Mouse (Mus musculus) forebrain, postnatal 0 days (tissue): ENCODE measurements around the gene Ddx17. TPM values are rescaled to one million over a fixed set of nuclear protein-coding genes. Genes with fewer than 3 reads are reported as not detected.

Experiments used
- ATAC-seq: fragments of 200-750 bp; cut with Nextera tagmentation; 2 replicates; pipeline ENCODE4 v1.8.0; 2017; ENCODE audit warnings: mild to moderate bottlenecking, moderate library complexity
- DNase-seq: peaks from one replicate; pipeline ENCODE4 v3.0.0-alpha.2; 2015
- H3K27ac ChIP-seq: fragments of 300-500 bp; sonication (generic); 2 replicates; pipeline ENCODE4 v1.5.1; 2014; ENCODE audit warnings: low read depth, mild to moderate bottlenecking, antibody characterized with exemption, low read length, moderate library complexity, mixed read lengths
- H3K27me3 ChIP-seq: fragments of 300-500 bp; sonication (generic); 2 replicates; pipeline ENCODE4 v1.6.1; 2014; ENCODE audit warnings: mild to moderate bottlenecking, low read length, mixed read lengths; ENCODE audit not compliant: insufficient read depth
- H3K36me3 ChIP-seq: fragments of 300-500 bp; sonication (generic); 2 replicates; pipeline ENCODE4 v1.6.1; 2014; ENCODE audit warnings: mild to moderate bottlenecking, moderate library complexity; ENCODE audit not compliant: insufficient read depth
- H3K4me1 ChIP-seq: fragments of 300-500 bp; sonication (generic); 2 replicates; pipeline ENCODE4 v1.6.1; 2014; ENCODE audit warnings: antibody characterized with exemption; ENCODE audit not compliant: insufficient read depth
- H3K4me2 ChIP-seq: fragments of 300-500 bp; sonication (generic); 2 replicates; pipeline ENCODE4 v1.6.1; 2014; ENCODE audit warnings: low read depth, mild to moderate bottlenecking, moderate library complexity
- H3K4me3 ChIP-seq: fragments of 300-500 bp; sonication (generic); 2 replicates; pipeline ENCODE4 v1.5.1; 2014; ENCODE audit warnings: low read depth, low read length, mixed read lengths
- H3K9ac ChIP-seq: fragments of 300-500 bp; sonication (generic); 2 replicates; pipeline ENCODE4 v1.6.1; 2014; ENCODE audit warnings: mild to moderate bottlenecking
- H3K9me3 ChIP-seq: fragments of 300-500 bp; sonication (generic); 2 replicates; pipeline ENCODE4 v1.6.1; 2016; ENCODE audit warnings: low read length
- CTCF ChIP-seq: sonication (generic); IDR thresholded peaks from 2 replicates; pipeline ENCODE4 v1.5.1; 2016; ENCODE audit warnings: antibody characterized with exemption, control low read depth, low read depth
- WGBS: fragments of 180-500 bp; shearing (Covaris S2); extraction: QIAGEN DNeasy Blood & Tissue Kit; methylation state at CpG from one replicate; pipeline ENCODE4 v1.1.7; 2014; 5-methylcytosine and 5-hydroxymethylcytosine counted together
- polyA plus RNA-seq: library from polyadenylated mRNA; unstranded; fragments of >200 nt; fragmentation: Nextera tagmentation; extraction: Ambion mirVana; gene quantifications from 2 replicates; pipeline ENCODE4 v1.2.1, GENCODE M21; 2015
- total RNA-seq: library from RNA; depleted of rRNA; stranded (reverse); fragments of >200 nt; gene quantifications from 2 replicates; pipeline ENCODE4 v1.2.3, GENCODE M21; 2014

Ddx17 gene
- total and polyA plus RNA-seq, 2 experiments from 2014 or later: 26.5 to 392 TPM

- WGBS: 70% methylated on average over 7 of the region's 7 CpGs
- peaks cover 48% of the 10 kb centered on the region for H3K27me3 ChIP-seq
- TF ChIP-seq CTCF: no peak
These were observed 36.1 kb downstream of the Ddx17 start for GRCm38 (mm10) chr15:79510425-79510824.

GRCm38 (mm10) chr15:79509998-79510397 lies 36.5 kb downstream of the Ddx17 start:
- Histone ChIP-seq H3K9me3 (no peaks in the 10 kb centered on the region), H3K9ac (no peak overlapping the region), H3K4me1 (peaks cover 28% of the 10 kb centered on the region), H3K4me2 (no peak overlapping the region), H3K27me3 (peaks cover 47% of the 10 kb centered on the region), H3K36me3 (no peaks in the 10 kb centered on the region), H3K27ac (no peak overlapping the region), H3K4me3 (no peak overlapping the region)
- TF ChIP-seq CTCF: no peak
- ATAC-seq: no peak
- WGBS: 29% methylated on average over 6 of the region's 6 CpGs
- DNase-seq: no peak

More at GRCm38 (mm10) chr15:79510425-79510824, 36.1 kb downstream of the Ddx17 start:
- no peak overlapping the region for H3K27ac ChIP-seq
- H3K9ac ChIP-seq: no peak overlapping the region
- no peak overlapping the region for H3K4me3 ChIP-seq
- H3K4me2 ChIP-seq: 0 out of 2 replicates have a peak overlapping the region, but pooled peaks have one; percentile 67
- DNase-seq (no peak), ATAC-seq (no peak)
- H3K9me3 ChIP-seq: no peaks in the 10 kb centered on the region
- peaks cover 28% of the 10 kb centered on the region for H3K4me1 ChIP-seq
- no peaks in the 10 kb centered on the region for H3K36me3 ChIP-seq

- H3K27ac ChIP-seq: no peak overlapping the region
- H3K27me3 ChIP-seq: peaks cover 23% of the 10 kb centered on the region
- no peak for ATAC-seq
- no peak overlapping the region for H3K9ac ChIP-seq
- DNase-seq: no peak
- H3K9me3 ChIP-seq: no peaks in the 10 kb centered on the region
- H3K4me3 ChIP-seq: no peak overlapping the region
- H3K36me3 ChIP-seq: no peaks in the 10 kb centered on the region
- TF ChIP-seq CTCF: no peak
- peaks cover 29% of the 10 kb centered on the region for H3K4me1 ChIP-seq
- no peak overlapping the region for H3K4me2 ChIP-seq
- 48% methylated on average over 31 of the region's 31 CpGs for WGBS
These were observed 39.3 kb downstream of the Ddx17 start for GRCm38 (mm10) chr15:79507055-79507828.

- Histone ChIP-seq H3K9ac (0 out of 2 replicates have a peak overlapping the region, but pooled peaks have one; percentile 49), H3K4me2 (peak overlapping the region; percentile 99; the same call in 1 of the 2 replicates), H3K4me1 (peaks cover 24% of the 10 kb centered on the region), H3K27me3 (peaks cover 19% of the 10 kb centered on the region), H3K4me3 (no peak overlapping the region; the same call in 1 of the 2 replicates), H3K9me3 (no peaks in the 10 kb centered on the region), H3K27ac (no peak overlapping the region), H3K36me3 (no peaks in the 10 kb centered on the region)
- DNase-seq (no peak), ATAC-seq (no peak)
- no peak for TF ChIP-seq CTCF
- 34% methylated on average over 7 of the region's 7 CpGs for whole genome bisulfite sequencing
These were observed 40.1 kb downstream of the Ddx17 start for GRCm38 (mm10) chr15:79506460-79506859.

- peak overlapping the region; percentile 56 for H3K4me3 ChIP-seq
- peak overlapping the region; percentile 99 for H3K4me2 ChIP-seq
- peak overlapping the region; percentile 49 for H3K9ac ChIP-seq
- 0% methylated on average over 39 of the region's 71 CpGs for WGBS
- no peak overlapping the region for H3K27ac ChIP-seq
- H3K36me3 ChIP-seq: no peaks in the 10 kb centered on the region
- no peak for TF ChIP-seq CTCF
- peak; percentile 80 for DNase-seq
- peaks cover 17% of the 10 kb centered on the region; the same call in 1 of the 2 replicates for H3K4me1 ChIP-seq
- no peaks in the 10 kb centered on the region for H3K9me3 ChIP-seq
- H3K27me3 ChIP-seq: peaks cover 15% of the 10 kb centered on the region
- ATAC-seq: peak; percentile 42; the same call in 1 of the 2 replicates
These were observed 40.8 kb downstream of the Ddx17 start for GRCm38 (mm10) chr15:79505616-79506283.

GRCm38 (mm10) chr15:79504707-79505452 lies 41.7 kb downstream of the Ddx17 start, which contains the start of gene Kcnj4:
Gene Kcnj4, minus strand, starts transcription at chr15:79505241.
- TF ChIP-seq CTCF: no peak
- H3K4me1 ChIP-seq: peaks cover 10% of the 10 kb centered on the region; the same call in 1 of the 2 replicates
- peak within 1 kb of the TSS; percentile 49 for H3K9ac ChIP-seq
- no peak for DNase-seq
- no peaks in the 10 kb centered on the region for H3K9me3 ChIP-seq
- H3K36me3 ChIP-seq: no peaks in the 10 kb centered on the region
- H3K27me3 ChIP-seq: peaks cover 13% of the 10 kb centered on the region
- H3K27ac ChIP-seq: no peak within 1 kb of the TSS
- H3K4me3 ChIP-seq: peak within 1 kb of the TSS; percentile 56
- no peak for ATAC-seq
- H3K4me2 ChIP-seq: peak within 1 kb of the TSS; percentile 99
- under 1% methylated on average over 60 of the region's 60 CpGs for WGBS
